Mouse (Mus musculus) hindbrain, embryonic 16.5 days (tissue): ENCODE data around the gene Ly6c2. TPM values are rescaled to one million over a fixed set of nuclear protein-coding genes. Genes with fewer than 3 reads are reported as not detected.

Experiments used
- polyA plus RNA-seq: library from polyadenylated mRNA; unstranded; fragments of >200 nt; fragmentation: Nextera tagmentation; extraction: Ambion mirVana; gene quantifications from 2 replicates; pipeline ENCODE4 v1.2.1, GENCODE M21; 2015

Ly6c2 gene
- polyA plus RNA-seq, 1 experiment from 2014 or later: 0.66 TPM

Other genes with a start within 250 kb of the Ly6c2 start
- not detected in 2 replicates for gene 2010109I03Rik, start 214.9 kb downstream of the Ly6c2 start, polyA plus RNA-seq
- gene Ly6i, start 128.5 kb downstream of the Ly6c2 start, polyA plus RNA-seq: not detected in 2 replicates
- gene Ly6a, start 113.9 kb downstream of the Ly6c2 start, polyA plus RNA-seq: 2.2 and 4.5 TPM in 2 replicates
- 11.8 and 17.4 TPM in 2 replicates for gene Ly6c1, start 63.1 kb downstream of the Ly6c2 start, polyA plus RNA-seq
- not detected in 2 replicates for gene Ly6g, start 43.3 kb upstream of the Ly6c2 start, polyA plus RNA-seq
- gene BC025446, start 104.4 kb upstream of the Ly6c2 start, polyA plus RNA-seq: not detected in 2 replicates
- not detected in 2 replicates for gene Ly6f, start 156.5 kb upstream of the Ly6c2 start, polyA plus RNA-seq